Comparison of ENCODE assay signal across 8 mouse cellular contexts in genomic region chr7:19119631-19120429, GRCm38 (mm10). TPM values are rescaled to one million over a fixed set of nuclear protein-coding genes. Genes with fewer than 3 reads are reported as not detected.
DNase-seq lines count a peak whose midpoint lies in the region; ATAC-seq lines count a peak whose summit lies in the region.

TSS of gene Fbxo46 (plus strand) at chr7:19119859.

- H3K36me3 ChIP-seq in heart, embryonic 14.5 days (ENCODE audit: control insufficient read depth, insufficient read depth, low read length): no peaks in the 10 kb centered on the region
- no peaks in the 10 kb centered on the region for H3K36me3 ChIP-seq in liver, embryonic 13.5 days
- H3K36me3 ChIP-seq in stomach, embryonic 16.5 days (ENCODE audit: control insufficient read depth, insufficient read depth, low read length): no peaks in the 10 kb centered on the region

- H3K27ac ChIP-seq in heart, embryonic 14.5 days (replicated peaks in 1 of 2; ENCODE audit: control insufficient read depth in 1 of 2, insufficient read depth in 1 of 2, low read depth in 2 of 2, low read length in 2 of 2): peak within 1 kb of the TSS in 1 of 2 experiments; percentile 21; a peak in 2 of 4 replicates
- H3K27ac ChIP-seq in liver, embryonic 13.5 days: peak within 1 kb of the TSS; percentile 53
- H3K27ac ChIP-seq in stomach, embryonic 16.5 days (ENCODE audit: low read length): no peak within 1 kb of the TSS

- H3K4me3 ChIP-seq in heart, embryonic 14.5 days (ENCODE audit: control insufficient read depth in 1 of 2, insufficient read depth in 1 of 2, low read depth in 1 of 2, low read length in 2 of 2): peak within 1 kb of the TSS; percentile 75 to 84
- H3K4me3 ChIP-seq in liver, embryonic 13.5 days (replicated peaks): peak within 1 kb of the TSS; percentile 78
- peak within 1 kb of the TSS; percentile 73 for H3K4me3 ChIP-seq in stomach, embryonic 16.5 days (replicated peaks; ENCODE audit: low read length)

- peak within 1 kb of the TSS; percentile 90 for H3K4me2 ChIP-seq in heart, embryonic 14.5 days (ENCODE audit: low read length)
- H3K4me2 ChIP-seq in liver, embryonic 13.5 days: peak within 1 kb of the TSS; percentile 86
- H3K4me2 ChIP-seq in stomach, embryonic 16.5 days (ENCODE audit: low read depth, low read length): peak within 1 kb of the TSS; percentile 87

- WGBS in heart, embryonic 14.5 days: 2% methylated on average over 34 of the region's 34 CpGs
- under 1% methylated on average over 34 of the region's 34 CpGs for WGBS in liver, embryonic 13.5 days (ENCODE audit: insufficient replicate concordance)
- 2% methylated on average over 34 of the region's 34 CpGs for WGBS in stomach, embryonic 16.5 days

- peak within 1 kb of the TSS; percentile 86 for H3K9ac ChIP-seq in heart, embryonic 14.5 days (ENCODE audit: low read length)
- peak within 1 kb of the TSS; percentile 86 for H3K9ac ChIP-seq in liver, embryonic 13.5 days
- H3K9ac ChIP-seq in stomach, embryonic 16.5 days (ENCODE audit: low read length): peak within 1 kb of the TSS; percentile 85

- H3K27me3 ChIP-seq in heart, embryonic 14.5 days (ENCODE audit: control insufficient read depth, insufficient read depth, low read length): no peaks in the 10 kb centered on the region
- H3K27me3 ChIP-seq in liver, embryonic 13.5 days: peaks cover 10% of the 10 kb centered on the region
- H3K27me3 ChIP-seq in stomach, embryonic 16.5 days (ENCODE audit: control insufficient read depth, insufficient read depth, low read length): no peaks in the 10 kb centered on the region

- peak; percentile 100 for ATAC-seq in CD4-positive, CD25-positive, alpha-beta regulatory T cell, adult 4 months
- ATAC-seq in heart, embryonic 14.5 days (ENCODE audit: insufficient number of reproducible peaks, insufficient read depth, low FRiP score, low read depth): peak; percentile 93
- peak; percentile 96 for ATAC-seq in liver, embryonic 13.5 days (ENCODE audit: low read depth)
- ATAC-seq in stomach, embryonic 16.5 days (ENCODE audit: insufficient read depth, low FRiP score): peak; percentile 95

- peak; percentile 91 for DNase-seq in c-Kit-negative CD71-positive TER-119-positive erythroid progenitor cells, embryonic 14.5 days (ENCODE audit: low read depth, low spot score)
- peak; percentile 94 for DNase-seq in fibroblast of lung, adult 2 months (ENCODE audit: low read depth)
- peak; percentile 96 for DNase-seq in kidney, postnatal 14 days
- DNase-seq in liver, embryonic 13.5 days: peak; percentile 91
- DNase-seq in neural tube, embryonic 10.5 days (ENCODE audit: extremely low spot score, low spot score): peak; percentile 87

- peaks cover 8 to 18% of the 10 kb centered on the region in 2 experiments; a peak in 3 of 4 replicates for H3K4me1 ChIP-seq in heart, embryonic 14.5 days (ENCODE audit: control insufficient read depth in 2 of 2, insufficient read depth in 2 of 2, low read length in 2 of 2)
- peaks cover 32% of the 10 kb centered on the region for H3K4me1 ChIP-seq in liver, embryonic 13.5 days (replicated peaks)
- peaks cover 19% of the 10 kb centered on the region; the same call in 1 of the 2 replicates for H3K4me1 ChIP-seq in stomach, embryonic 16.5 days (ENCODE audit: control insufficient read depth, insufficient read depth, low read length)

- peaks cover 8% of the 10 kb centered on the region; the same call in 1 of the 2 replicates for H3K9me3 ChIP-seq in heart, embryonic 14.5 days (ENCODE audit: control insufficient read depth, low read length)
- H3K9me3 ChIP-seq in liver, embryonic 13.5 days (replicated peaks): peaks cover 7% of the 10 kb centered on the region; the same call in 1 of the 2 replicates
- H3K9me3 ChIP-seq in stomach, embryonic 16.5 days (replicated peaks; ENCODE audit: control insufficient read depth, low read length): no peaks in the 10 kb centered on the region

RNA-seq across cellular contexts. Expression of gene Fbxo46, which starts in this region (rescaled TPM):
- polyA plus RNA-seq in CD4-positive, CD25-positive, alpha-beta regulatory T cell, adult 4 months (2017; shearing (Covaris generic)): 10 to 100 TPM; 23.1 to 29.0 TPM
- 5.5 and 5.6 TPM in 2 replicates for polyA plus RNA-seq in heart, embryonic 14.5 days (2014; fragmentation: Nextera tagmentation; extraction: Ambion mirVana)
- 5.6 and 6.4 TPM in 2 replicates for polyA plus RNA-seq in liver, embryonic 13.5 days (2015; fragmentation: Nextera tagmentation; extraction: Ambion mirVana)
- 13.5 and 15.3 TPM in 2 replicates for polyA plus RNA-seq in stomach, embryonic 16.5 days (2015; fragmentation: Nextera tagmentation; extraction: Ambion mirVana)
